Mouse (Mus musculus): ENCODE measurements around the gene Itgb6. TPM values are rescaled to one million over a fixed set of nuclear protein-coding genes. Genes with fewer than 3 reads are reported as not detected.

The Itgb6 gene
- polyA plus RNA-seq (2015; fragmentation: Nextera tagmentation; extraction: Ambion mirVana): 0.05 and 0.19 TPM in 2 replicates

DNA sequence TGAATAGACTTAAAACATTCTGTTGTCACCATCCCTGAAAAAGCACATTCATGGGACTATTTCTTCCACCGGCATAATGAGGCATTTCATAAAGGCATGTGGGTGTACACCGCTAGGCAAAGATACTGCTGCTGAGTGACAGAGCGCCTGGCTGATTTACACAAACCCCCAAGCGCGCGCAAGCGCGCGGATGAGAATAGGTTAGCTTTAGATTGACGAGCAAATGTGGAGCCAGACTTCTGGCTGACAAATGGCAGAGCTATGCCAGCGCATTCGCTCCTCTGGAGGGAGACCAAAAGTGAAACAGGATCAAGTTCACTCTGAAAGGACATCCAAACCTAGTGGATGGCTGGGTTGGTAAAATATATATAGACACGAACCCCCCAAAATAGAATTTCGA, at the start of gene Itgb6:
Gene Itgb6, minus strand, starts transcription at position 130 of the 400 bp plus-strand sequence.
- peak; percentile 32; the same call in 1 of the 2 replicates for ATAC-seq (ENCODE audit: low FRiP score)
- Histone ChIP-seq H3K27me3 (no peaks in the 10 kb centered on the region), H3K4me3 (no peak within 1 kb of the TSS), H3K4me1 (replicated peaks) (peaks cover 9% of the 10 kb centered on the region), H3K9ac (no peak within 1 kb of the TSS), H3K4me2 (0 out of 2 replicates have a peak within 1 kb of the TSS, but pooled peaks have one; percentile 26), H3K9me3 (no peaks in the 10 kb centered on the region), H3K36me3 (no peaks in the 10 kb centered on the region), H3K27ac (0 out of 2 replicates have a peak within 1 kb of the TSS, but pooled peaks have one; percentile 0)
- WGBS: 65% methylated on average over 14 of the region's 14 CpGs

- H3K27ac ChIP-seq: peak overlapping the region; percentile 42; the same call in 1 of the 2 replicates
- no peak for ATAC-seq (ENCODE audit: low FRiP score)
- H3K36me3 ChIP-seq: peaks cover 40% of the 10 kb centered on the region
- H3K27me3 ChIP-seq: 0 out of 2 replicates have a peak, but pooled peaks cover 3% of the 10 kb centered on the region
- 0 out of 2 replicates have a peak, but pooled peaks cover 2% of the 10 kb centered on the region for H3K9me3 ChIP-seq
- H3K9ac ChIP-seq: no peak overlapping the region
- WGBS: 50% methylated on average over 8 of the region's 8 CpGs
- peaks cover 12% of the 10 kb centered on the region; the same call in 1 of the 2 replicates for H3K4me1 ChIP-seq (replicated peaks)
- H3K4me2 ChIP-seq: no peak overlapping the region
- no peak overlapping the region for H3K4me3 ChIP-seq
Measured at GRCm38 (mm10) chr2:60766420-60766819, 44.0 kb upstream of the Itgb6 start.

GRCm38 (mm10) chr2:60756218-60756617, 33.8 kb upstream of the Itgb6 start:
- no peak overlapping the region for H3K4me2 ChIP-seq
- no peak for ATAC-seq (ENCODE audit: low FRiP score)
- no peak overlapping the region for H3K27ac ChIP-seq
- H3K36me3 ChIP-seq: peaks cover 40% of the 10 kb centered on the region
- 78% methylated on average over 9 of the region's 9 CpGs for WGBS
- H3K4me1 ChIP-seq (replicated peaks): no peaks in the 10 kb centered on the region
- H3K9me3 ChIP-seq: no peaks in the 10 kb centered on the region
- H3K9ac ChIP-seq: no peak overlapping the region
- H3K27me3 ChIP-seq: no peaks in the 10 kb centered on the region
- no peak overlapping the region for H3K4me3 ChIP-seq

DNA sequence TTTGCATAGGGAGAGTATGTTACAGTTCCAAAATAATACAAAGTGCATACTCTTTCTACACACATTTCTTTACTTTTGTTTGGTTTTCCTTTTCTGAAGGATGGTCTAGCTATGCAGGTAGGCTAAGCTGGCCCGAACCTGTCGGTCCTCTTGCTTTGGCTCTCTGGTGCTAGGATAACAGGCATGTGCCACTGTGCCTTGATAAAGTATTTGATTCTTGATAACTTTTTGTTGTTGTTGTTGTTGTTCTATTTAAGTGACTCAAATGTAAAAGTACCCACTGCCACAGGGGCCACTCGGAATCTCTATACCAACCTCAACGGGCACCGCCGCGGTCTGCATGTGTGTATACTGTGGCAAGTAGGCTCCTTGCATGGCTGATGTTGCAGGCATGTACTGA, 32.7 kb upstream of the Itgb6 start:
- Histone ChIP-seq H3K27me3 (no peaks in the 10 kb centered on the region), H3K9ac (no peak overlapping the region), H3K36me3 (peaks cover 36% of the 10 kb centered on the region), H3K27ac (no peak overlapping the region), H3K4me2 (no peak overlapping the region), H3K9me3 (no peaks in the 10 kb centered on the region), H3K4me1 (replicated peaks) (no peaks in the 10 kb centered on the region), H3K4me3 (no peak overlapping the region)
- ATAC-seq (ENCODE audit: low FRiP score): no peak
- WGBS: 98% methylated on average over 7 of the region's 7 CpGs

GRCm38 (mm10) chr2:60751274-60751673, 28.8 kb upstream of the Itgb6 start:
- ATAC-seq (ENCODE audit: low FRiP score): no peak
- no peak overlapping the region for H3K4me2 ChIP-seq
- no peaks in the 10 kb centered on the region for H3K27me3 ChIP-seq
- H3K9me3 ChIP-seq: no peaks in the 10 kb centered on the region
- no peaks in the 10 kb centered on the region for H3K4me1 ChIP-seq (replicated peaks)
- H3K36me3 ChIP-seq: peaks cover 34% of the 10 kb centered on the region
- no peak overlapping the region for H3K9ac ChIP-seq
- no peak overlapping the region for H3K4me3 ChIP-seq
- 96% methylated on average over 9 of the region's 9 CpGs for WGBS
- H3K27ac ChIP-seq: no peak overlapping the region

- no peak overlapping the region for H3K4me2 ChIP-seq
- WGBS: 92% methylated on average over 3 of the region's 3 CpGs
- ATAC-seq (ENCODE audit: low FRiP score): no peak
Measured at GRCm38 (mm10) chr2:60750591-60750990, 28.1 kb upstream of the Itgb6 start.

GRCm38 (mm10) chr2:60748585-60748984, 26.1 kb upstream of the Itgb6 start:
- Histone ChIP-seq H3K27me3 (no peaks in the 10 kb centered on the region), H3K9ac (no peak overlapping the region), H3K4me2 (no peak overlapping the region), H3K36me3 (peaks cover 13% of the 10 kb centered on the region), H3K27ac (no peak overlapping the region), H3K4me1 (replicated peaks) (no peaks in the 10 kb centered on the region), H3K4me3 (no peak overlapping the region), H3K9me3 (no peaks in the 10 kb centered on the region)
- WGBS: 96% methylated on average over 1 of the region's 1 CpGs
- no peak for ATAC-seq (ENCODE audit: low FRiP score)

More at GRCm38 (mm10) chr2:60750591-60750990, 28.1 kb upstream of the Itgb6 start:
- Histone ChIP-seq H3K27me3 (no peaks in the 10 kb centered on the region), H3K9ac (no peak overlapping the region), H3K36me3 (peaks cover 27% of the 10 kb centered on the region), H3K9me3 (no peaks in the 10 kb centered on the region), H3K4me3 (no peak overlapping the region), H3K4me1 (replicated peaks) (no peaks in the 10 kb centered on the region), H3K27ac (no peak overlapping the region)

- no peaks in the 10 kb centered on the region for H3K9me3 ChIP-seq
- whole genome bisulfite sequencing: 73% methylated on average over 3 of the region's 3 CpGs
- no peak for ATAC-seq (ENCODE audit: low FRiP score)
- peaks cover 6% of the 10 kb centered on the region; the same call in 1 of the 2 replicates for H3K36me3 ChIP-seq
- no peak overlapping the region for H3K4me3 ChIP-seq
- H3K27ac ChIP-seq: no peak overlapping the region
- H3K27me3 ChIP-seq: no peaks in the 10 kb centered on the region
- H3K4me2 ChIP-seq: no peak overlapping the region
- no peak overlapping the region for H3K9ac ChIP-seq
- H3K4me1 ChIP-seq (replicated peaks): no peaks in the 10 kb centered on the region
Measured at GRCm38 (mm10) chr2:60747590-60747989, 25.1 kb upstream of the Itgb6 start.

- no peaks in the 10 kb centered on the region for H3K4me1 ChIP-seq (replicated peaks)
Measured at GRCm38 (mm10) chr2:60744674-60745073, 22.2 kb upstream of the Itgb6 start.

GRCm38 (mm10) chr2:60739389-60740137, 17.1 kb upstream of the Itgb6 start:
- Histone ChIP-seq H3K27ac (no peak overlapping the region), H3K4me3 (no peak overlapping the region), H3K36me3 (no peaks in the 10 kb centered on the region), H3K9me3 (no peaks in the 10 kb centered on the region), H3K27me3 (no peaks in the 10 kb centered on the region), H3K9ac (no peak overlapping the region), H3K4me1 (replicated peaks) (no peaks in the 10 kb centered on the region), H3K4me2 (no peak overlapping the region)
- WGBS: 79% methylated on average over 10 of the region's 10 CpGs
- ATAC-seq (ENCODE audit: low FRiP score): no peak

More at GRCm38 (mm10) chr2:60744674-60745073, 22.2 kb upstream of the Itgb6 start:
- 56% methylated on average over 3 of the region's 3 CpGs for WGBS
- H3K9ac ChIP-seq: no peak overlapping the region
- no peaks in the 10 kb centered on the region for H3K9me3 ChIP-seq
- no peaks in the 10 kb centered on the region for H3K27me3 ChIP-seq
- no peak for ATAC-seq (ENCODE audit: low FRiP score)
- H3K36me3 ChIP-seq: peaks cover 6% of the 10 kb centered on the region; the same call in 1 of the 2 replicates
- H3K4me3 ChIP-seq: no peak overlapping the region
- no peak overlapping the region for H3K27ac ChIP-seq
- H3K4me2 ChIP-seq: no peak overlapping the region

DNA sequence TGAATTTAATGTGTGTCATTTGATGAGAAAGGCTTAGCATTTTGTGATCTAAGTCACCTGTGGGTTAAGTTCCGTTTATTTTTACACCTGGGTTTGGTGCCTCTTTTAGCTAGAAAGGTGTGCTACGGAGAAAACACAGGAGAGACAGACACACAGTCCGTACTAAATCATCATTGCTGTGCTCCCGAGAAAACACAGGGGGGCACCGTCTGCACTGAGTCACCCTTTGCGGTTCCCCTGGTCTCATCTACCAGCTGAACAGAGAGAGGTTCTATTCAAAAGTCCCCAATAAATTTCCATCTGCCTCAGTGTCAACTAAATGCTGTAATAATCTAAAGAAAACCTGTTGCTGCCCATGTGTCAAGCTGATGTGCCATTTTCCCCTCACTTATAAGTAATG, 8.5 kb upstream of the Itgb6 start:
- Histone ChIP-seq H3K9ac (no peak overlapping the region), H3K27ac (no peak overlapping the region), H3K4me2 (no peak overlapping the region), H3K4me3 (no peak overlapping the region), H3K9me3 (no peaks in the 10 kb centered on the region), H3K36me3 (no peaks in the 10 kb centered on the region), H3K27me3 (no peaks in the 10 kb centered on the region), H3K4me1 (replicated peaks) (0 out of 2 replicates have a peak, but pooled peaks cover 3% of the 10 kb centered on the region)
- WGBS: 51% methylated on average over 6 of the region's 6 CpGs
- no peak for ATAC-seq (ENCODE audit: low FRiP score)

- Histone ChIP-seq H3K27ac (no peak overlapping the region), H3K36me3 (no peaks in the 10 kb centered on the region), H3K4me3 (no peak overlapping the region), H3K27me3 (no peaks in the 10 kb centered on the region), H3K4me2 (no peak overlapping the region), H3K9me3 (no peaks in the 10 kb centered on the region), H3K4me1 (replicated peaks) (0 out of 2 replicates have a peak, but pooled peaks cover 3% of the 10 kb centered on the region), H3K9ac (no peak overlapping the region)
- ATAC-seq (ENCODE audit: low FRiP score): no peak
- WGBS: 16% methylated on average over 3 of the region's 3 CpGs
Measured at GRCm38 (mm10) chr2:60730024-60730423, 7.6 kb upstream of the Itgb6 start.
